Mouse (Mus musculus): Measurements from ENCODE around the gene Rtp2. TPM values are rescaled to one million over a fixed set of nuclear protein-coding genes. Genes with fewer than 3 reads are reported as not detected.
"Not testable (repeated sequence)": the region's sequence is repeated elsewhere in the genome, so short reads cannot be mapped to it uniquely, and the experiment has no call there.

Gene Rtp2
- total and polyA plus RNA-seq, 3 experiments: not detected

DNA sequence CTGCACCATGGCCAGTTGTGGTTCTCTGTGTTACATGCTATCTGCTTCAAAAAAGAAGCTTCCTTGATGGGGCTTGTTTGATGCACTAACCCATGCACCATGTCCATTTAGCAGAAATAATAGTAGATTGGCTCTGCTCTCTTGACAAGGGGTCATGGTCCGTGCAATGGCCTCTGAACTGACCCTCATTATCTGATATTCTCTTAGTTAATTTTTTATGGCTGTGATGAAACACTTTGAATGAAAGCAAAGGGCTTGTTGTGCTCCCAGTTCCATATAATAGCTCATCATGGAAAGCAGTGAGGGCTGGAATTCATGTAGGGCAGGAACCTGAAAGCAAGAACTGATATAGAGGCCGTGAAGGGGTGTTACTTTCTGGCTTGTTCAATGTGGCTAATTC is 12.8 kb downstream of the Rtp2 start:
- Histone ChIP-seq H3K27me3 (ENCODE audit: control insufficient read depth, insufficient read depth, low read length) (peaks cover 1% of the 10 kb centered on the region; the same call in 1 of the 2 replicates), H3K9ac (ENCODE audit: low read depth, low read length) (no peak overlapping the region), H3K4me1 (ENCODE audit: control insufficient read depth, insufficient read depth, low read length) (no peaks in the 10 kb centered on the region), H3K36me3 (ENCODE audit: control insufficient read depth, insufficient read depth, low read length) (no peaks in the 10 kb centered on the region), H3K4me3 (no peak overlapping the region), H3K27ac (no peak overlapping the region), H3K79me2 (replicated peaks; ENCODE audit: control insufficient read depth, insufficient read depth, low read length) (no peaks in the 10 kb centered on the region)
- 73% methylated on average over 2 of the region's 2 CpGs for WGBS
- TF ChIP-seq CTCF (IDR thresholded peaks at IDR 0.05) (no peak), EP300 (IDR thresholded peaks at IDR 0.05; ENCODE audit: insufficient read depth, low read depth, low read length) (no peak), POLR2A (IDR thresholded peaks at IDR 0.05; ENCODE audit: insufficient read depth, low read depth, low read length) (no peak)
- no peak for DNase-seq
- intact Hi-C loops (cut with DNase I): no loop called here

DNA sequence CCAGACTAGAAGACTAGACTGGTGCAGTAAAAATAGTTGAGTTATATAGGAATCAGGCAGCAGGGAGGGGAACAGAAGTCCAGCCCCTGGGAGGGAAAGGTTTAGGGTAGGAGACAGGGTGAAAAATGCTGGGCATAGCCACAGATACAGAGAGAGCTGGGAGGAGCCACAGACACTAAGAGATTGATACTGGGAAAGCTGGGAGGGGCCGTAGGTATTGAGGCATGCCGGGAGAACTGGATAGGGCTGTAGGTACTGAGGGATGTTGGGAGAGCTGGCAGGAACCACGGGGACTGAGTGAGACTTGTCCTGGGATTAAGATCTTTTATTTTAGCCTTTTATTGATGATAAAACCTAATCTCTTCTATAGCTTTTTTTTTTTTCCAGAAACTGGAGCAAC is 18.8 kb downstream of the Rtp2 start:
- H3K27me3 ChIP-seq (ENCODE audit: control insufficient read depth, insufficient read depth, low read length): peaks cover 1% of the 10 kb centered on the region; the same call in 1 of the 2 replicates
- H3K4me1 ChIP-seq (ENCODE audit: control insufficient read depth, insufficient read depth, low read length): no peaks in the 10 kb centered on the region
- intact Hi-C loops (cut with DNase I): no loop called here
- TF ChIP-seq POLR2A (IDR thresholded peaks at IDR 0.05; ENCODE audit: insufficient read depth, low read depth, low read length): no peak
- no peak for TF ChIP-seq EP300 (IDR thresholded peaks at IDR 0.05; ENCODE audit: insufficient read depth, low read depth, low read length)
- TF ChIP-seq CTCF (IDR thresholded peaks at IDR 0.05): no peak
- DNase-seq: no peak
- H3K27ac ChIP-seq: no peak overlapping the region
- H3K4me3 ChIP-seq: no peak overlapping the region
- no peak overlapping the region for H3K9ac ChIP-seq (ENCODE audit: low read depth, low read length)
- no peaks in the 10 kb centered on the region for H3K79me2 ChIP-seq (replicated peaks; ENCODE audit: control insufficient read depth, insufficient read depth, low read length)
- WGBS: 31% methylated on average over 3 of the region's 3 CpGs
- no peaks in the 10 kb centered on the region for H3K36me3 ChIP-seq (ENCODE audit: control insufficient read depth, insufficient read depth, low read length)

DNA sequence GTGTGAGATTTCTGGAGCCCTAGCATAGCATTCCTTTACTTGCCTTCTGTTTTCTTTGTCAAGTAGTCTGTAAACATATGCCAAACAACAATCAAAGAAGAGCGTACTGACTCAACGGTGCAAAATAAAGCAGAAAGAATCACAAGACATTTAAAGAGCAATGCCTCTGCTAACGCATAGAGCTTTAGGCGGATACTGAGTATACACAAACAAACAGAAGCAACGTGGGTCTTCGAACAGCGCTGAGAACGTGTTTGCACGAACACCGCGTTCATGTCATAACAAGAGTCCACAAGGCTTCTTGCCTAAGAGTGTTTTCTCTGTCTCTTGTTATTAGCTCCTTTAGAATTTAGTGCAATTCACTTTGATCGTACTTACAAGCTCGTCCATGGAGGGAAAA is 19.5 kb downstream of the Rtp2 start:
- no peak for DNase-seq
- no peak overlapping the region for H3K27ac ChIP-seq
- H3K4me3 ChIP-seq: no peak overlapping the region
- H3K27me3 ChIP-seq (ENCODE audit: control insufficient read depth, insufficient read depth, low read length): peaks cover 1% of the 10 kb centered on the region; the same call in 1 of the 2 replicates
- intact Hi-C loops (cut with DNase I): no loop called here
- WGBS: 84% methylated on average over 13 of the region's 13 CpGs
- no peak overlapping the region for H3K9ac ChIP-seq (ENCODE audit: low read depth, low read length)
- H3K4me1 ChIP-seq (ENCODE audit: control insufficient read depth, insufficient read depth, low read length): no peaks in the 10 kb centered on the region
- no peaks in the 10 kb centered on the region for H3K36me3 ChIP-seq (ENCODE audit: control insufficient read depth, insufficient read depth, low read length)
- no peaks in the 10 kb centered on the region for H3K79me2 ChIP-seq (replicated peaks; ENCODE audit: control insufficient read depth, insufficient read depth, low read length)
- TF ChIP-seq CTCF (IDR thresholded peaks at IDR 0.05) (no peak), EP300 (IDR thresholded peaks at IDR 0.05; ENCODE audit: insufficient read depth, low read depth, low read length) (no peak)

DNA sequence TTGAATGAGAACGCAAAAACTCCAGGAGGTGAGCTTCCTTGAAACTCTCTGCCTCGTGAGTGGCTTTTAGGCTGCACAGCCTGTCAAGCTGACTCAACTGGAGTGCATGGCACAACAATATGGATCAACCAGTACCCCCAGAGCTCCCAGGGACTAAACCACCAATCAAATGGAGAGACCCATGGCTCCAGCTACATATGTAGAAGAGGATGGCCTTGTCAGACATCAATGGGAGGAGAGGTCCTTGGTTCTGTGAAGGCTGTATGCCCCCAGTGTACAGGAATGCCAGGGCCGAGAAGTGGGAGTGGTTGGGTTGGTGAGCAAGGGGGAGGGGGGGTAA is 23.2 kb downstream of the Rtp2 start:
- not testable (repeated sequence) for H3K27ac ChIP-seq

DNA sequence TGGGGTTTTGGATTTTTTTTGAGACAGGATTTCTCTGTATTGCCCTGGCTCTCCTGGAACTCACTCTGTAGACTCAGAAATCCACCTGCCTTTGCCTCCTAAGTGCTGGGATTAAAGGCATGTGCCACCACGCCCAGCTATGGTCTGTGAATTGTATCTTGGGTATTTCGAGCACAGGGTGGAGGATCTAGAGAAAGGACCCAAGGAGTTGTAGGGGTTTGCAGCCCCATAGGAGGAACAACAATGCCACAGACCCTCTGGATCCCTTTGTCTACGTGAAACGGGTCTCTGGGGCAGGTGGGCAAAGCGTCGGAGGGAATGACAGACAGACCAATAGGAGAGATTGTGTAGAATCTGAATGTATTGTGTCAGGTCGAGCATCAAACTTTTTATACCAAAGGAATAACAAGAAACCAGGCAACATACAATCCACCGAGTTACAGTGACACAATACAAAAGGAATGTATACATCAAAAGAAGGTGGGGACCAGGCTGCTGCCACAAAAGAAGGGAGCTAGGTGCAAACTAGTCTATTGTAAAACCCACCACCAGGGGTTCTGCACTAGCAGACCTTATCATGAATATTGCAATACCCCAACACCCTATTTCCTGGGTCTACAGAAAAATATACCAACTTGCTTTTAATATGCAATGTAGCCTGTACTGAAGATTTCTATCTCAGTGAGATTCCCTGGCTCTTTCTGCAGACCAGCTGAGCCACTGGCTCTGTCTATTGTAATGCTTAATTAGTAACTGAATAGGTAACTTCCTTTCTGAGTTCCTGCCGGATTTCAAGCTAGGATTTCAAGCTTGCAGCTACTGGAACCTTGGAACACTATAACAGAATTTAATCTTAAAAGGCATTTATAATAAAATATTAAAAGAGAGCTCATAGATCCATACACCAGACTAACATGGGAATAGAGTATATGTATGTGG is 23.8 kb downstream of the Rtp2 start:
- DNase-seq; H3K4me1 ChIP-seq (ENCODE audit: control insufficient read depth, insufficient read depth, low read length); H3K4me3 ChIP-seq; H3K27ac ChIP-seq; intact Hi-C loops (cut with DNase I); H3K79me2 ChIP-seq (replicated peaks; ENCODE audit: control insufficient read depth, insufficient read depth, low read length); H3K9ac ChIP-seq (ENCODE audit: low read depth, low read length); H3K36me3 ChIP-seq (ENCODE audit: control insufficient read depth, insufficient read depth, low read length); H3K27me3 ChIP-seq (ENCODE audit: control insufficient read depth, insufficient read depth, low read length): not testable (repeated sequence)
- 79% methylated on average over 9 of the region's 9 CpGs for WGBS

More for the DNA sequence above, 23.2 kb downstream of the Rtp2 start:
- DNase-seq; H3K9ac ChIP-seq (ENCODE audit: low read depth, low read length); intact Hi-C loops (cut with DNase I); H3K79me2 ChIP-seq (replicated peaks; ENCODE audit: control insufficient read depth, insufficient read depth, low read length); H3K4me3 ChIP-seq; H3K36me3 ChIP-seq (ENCODE audit: control insufficient read depth, insufficient read depth, low read length); H3K4me1 ChIP-seq (ENCODE audit: control insufficient read depth, insufficient read depth, low read length); H3K27me3 ChIP-seq (ENCODE audit: control insufficient read depth, insufficient read depth, low read length): not testable (repeated sequence)
- 73% methylated on average over 3 of the region's 3 CpGs for WGBS

DNA sequence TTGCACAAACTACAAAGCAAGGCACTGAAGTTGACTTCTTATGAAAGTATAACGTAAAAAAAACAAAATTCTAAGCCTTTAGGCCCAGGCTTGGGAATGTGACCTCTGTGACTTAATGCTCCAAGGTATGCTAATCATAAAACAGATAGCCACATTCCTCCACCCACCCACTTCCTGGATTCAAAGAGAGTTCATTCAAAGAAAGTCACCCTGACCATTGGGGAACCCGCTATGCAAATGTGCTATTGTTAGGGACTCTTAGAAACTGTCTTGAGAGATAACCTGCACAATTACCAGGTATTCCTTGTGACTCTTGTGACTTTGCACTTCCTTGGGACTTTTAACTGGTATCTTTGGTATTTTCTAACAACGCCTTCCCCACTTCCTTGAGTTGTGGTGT is 25.6 kb downstream of the Rtp2 start:
- H3K27ac ChIP-seq; H3K9ac ChIP-seq (ENCODE audit: low read depth, low read length); H3K4me3 ChIP-seq; H3K79me2 ChIP-seq (replicated peaks; ENCODE audit: control insufficient read depth, insufficient read depth, low read length); H3K27me3 ChIP-seq (ENCODE audit: control insufficient read depth, insufficient read depth, low read length); H3K36me3 ChIP-seq (ENCODE audit: control insufficient read depth, insufficient read depth, low read length); DNase-seq; H3K4me1 ChIP-seq (ENCODE audit: control insufficient read depth, insufficient read depth, low read length); intact Hi-C loops (cut with DNase I): not testable (repeated sequence)
- 74% methylated on average over 3 of the region's 3 CpGs for WGBS

All from heart, adult 2 months (tissue).